Mouse (Mus musculus) neutrophil, adult 5-6 weeks (primary cell): Measurements from ENCODE around the gene Rbbp5. TPM values are rescaled to one million over a fixed set of nuclear protein-coding genes. Genes with fewer than 3 reads are reported as not detected.
A peak's percentile ranks its signal among the peaks of the same experiment; 100 is the strongest.
"Not testable (repeated sequence)": the region's sequence is repeated elsewhere in the genome, so short reads cannot be mapped to it uniquely, and the experiment has no call there.

Source experiments
- ATAC-seq: fragments of 151-379, 151-347 bp; 2 replicates; pipeline ENCODE4 v1.8.0; 2017; ENCODE audit warnings: mild to moderate bottlenecking, moderate TSS enrichment; ENCODE audit not compliant: insufficient number of reproducible peaks, poor library complexity, low FRiP score, severe bottlenecking; ENCODE audit errors: extremely low read depth
- total RNA-seq: library from RNA; stranded (forward); fragments of 200-1000 nt; gene quantifications from 2 replicates; pipeline ENCODE4 v1.2.3, GENCODE M21; 2017

Rbbp5 gene
- total RNA-seq: 49.8 and 57.6 TPM in 2 replicates

- peak; percentile 86 for ATAC-seq
These were observed at the start of gene Rbbp5 for GRCm38 (mm10) chr1:132476928-132477691. Rbbp5 (plus strand) TSS chr1:132477365.

GRCm38 (mm10) chr1:132430818-132431217 is 46.3 kb upstream of the Rbbp5 start:
- ATAC-seq: no peak

GRCm38 (mm10) chr1:132431716-132432115 is 45.4 kb upstream of the Rbbp5 start:
- ATAC-seq: no peak

- no peak for ATAC-seq
These were observed 43.8 kb upstream of the Rbbp5 start for GRCm38 (mm10) chr1:132433349-132433748.

GRCm38 (mm10) chr1:132434032-132434431 is 43.1 kb upstream of the Rbbp5 start:
- ATAC-seq: no peak

GRCm38 (mm10) chr1:132436320-132436958 is 40.7 kb upstream of the Rbbp5 start:
- ATAC-seq: no peak

GRCm38 (mm10) chr1:132436960-132437359 is 40.2 kb upstream of the Rbbp5 start:
- ATAC-seq: no peak

GRCm38 (mm10) chr1:132437389-132437788 is 39.8 kb upstream of the Rbbp5 start:
- ATAC-seq: no peak

GRCm38 (mm10) chr1:132440896-132441435 is 36.2 kb upstream of the Rbbp5 start:
- no peak for ATAC-seq

- no peak for ATAC-seq
These were observed 27.4 kb upstream of the Rbbp5 start for GRCm38 (mm10) chr1:132449742-132450141.

- ATAC-seq: no peak
These were observed 12.5 kb upstream of the Rbbp5 start for GRCm38 (mm10) chr1:132464651-132465050.

- no peak for ATAC-seq
These were observed 8.2 kb upstream of the Rbbp5 start for GRCm38 (mm10) chr1:132468926-132469325.

GRCm38 (mm10) chr1:132469519-132469918 is 7.6 kb upstream of the Rbbp5 start:
- no peak for ATAC-seq

GRCm38 (mm10) chr1:132470031-132470430 is 7.1 kb upstream of the Rbbp5 start:
- ATAC-seq: not testable (repeated sequence)

- no peak for ATAC-seq
These were observed 6.1 kb upstream of the Rbbp5 start for GRCm38 (mm10) chr1:132471032-132471431.

GRCm38 (mm10) chr1:132471499-132471898 is 5.7 kb upstream of the Rbbp5 start:
- no peak for ATAC-seq

GRCm38 (mm10) chr1:132472537-132472936 is 4.6 kb upstream of the Rbbp5 start:
- no peak for ATAC-seq

- no peak for ATAC-seq
These were observed 2.7 kb upstream of the Rbbp5 start for GRCm38 (mm10) chr1:132474496-132474895.

- peak; percentile 10; the same call in 1 of the 2 replicates for ATAC-seq
These were observed 614 bp upstream of the Rbbp5 start for GRCm38 (mm10) chr1:132476575-132476927.

GRCm38 (mm10) chr1:132479438-132479837 is 2.3 kb downstream of the Rbbp5 start:
- no peak for ATAC-seq
